Mouse (Mus musculus) spleen, adult 2 months (tissue): ENCODE results near the gene Fry. TPM values are rescaled to one million over a fixed set of nuclear protein-coding genes. Genes with fewer than 3 reads are reported as not detected.

Experiments used
- DNase-seq, 2 experiments: peaks; one replicate each; pipeline versions ENCODE4 v3.0.0 to v3.0.0-alpha.2; 2012 to 2021; ENCODE audit warnings: low spot score in 2 of 2, low read depth in 1 of 2
- H3K27ac ChIP-seq: fragments of 200-500 bp; 2 replicates; pipeline ENCODE4 v1.5.1; 2012; ENCODE audit warnings: low read length, inconsistent platforms; ENCODE audit not compliant: insufficient read depth
- H3K27me3 ChIP-seq: fragments of 200-500 bp; 2 replicates; pipeline ENCODE4 v1.6.1; 2012; ENCODE audit warnings: mild to moderate bottlenecking, moderate library complexity, low read length, inconsistent platforms; ENCODE audit not compliant: control insufficient read depth, insufficient read depth
- H3K36me3 ChIP-seq: fragments of 200-500 bp; 2 replicates; pipeline ENCODE4 v1.6.1; 2012; ENCODE audit warnings: mild to moderate bottlenecking, low read length, inconsistent platforms; ENCODE audit not compliant: control insufficient read depth, insufficient read depth
- H3K4me1 ChIP-seq: fragments of 200-500 bp; 2 replicates; pipeline ENCODE4 v1.6.1; 2011; ENCODE audit warnings: inconsistent platforms; ENCODE audit not compliant: control insufficient read depth, insufficient read depth, insufficient read length
- H3K4me3 ChIP-seq: fragments of 200-500 bp; 2 replicates; pipeline ENCODE4 v1.5.1; 2011; ENCODE audit warnings: mild to moderate bottlenecking, inconsistent platforms; ENCODE audit not compliant: insufficient read depth, insufficient read length; ENCODE audit errors: extremely low read depth
- CTCF ChIP-seq: fragments of 200-500 bp; IDR thresholded peaks from 2 replicates; pipeline ENCODE4 v1.5.1; 2011; ENCODE audit warnings: mild to moderate bottlenecking, inconsistent platforms; ENCODE audit not compliant: insufficient read depth, insufficient read length, insufficient replicate concordance; ENCODE audit errors: extremely low read depth
- POLR2A ChIP-seq: fragments of 200-500 bp; IDR thresholded peaks from 2 replicates; pipeline ENCODE4 v1.6.1; 2011; ENCODE audit warnings: low read depth, low read length, inconsistent platforms
- whole genome bisulfite sequencing: fragments of 180-500 bp; shearing (Covaris S2); methylation state at CpG from one replicate; pipeline ENCODE4 v1.1.7; 2018; 5-methylcytosine and 5-hydroxymethylcytosine counted together
- polyA plus RNA-seq: library from polyadenylated mRNA; depleted of rRNA; stranded (reverse); fragments of >200 nt; gene quantifications from 2 replicates; pipeline ENCODE4 v1.2.3, GENCODE M21; 2012; rRNA removed

Fry gene
- polyA plus RNA-seq = 9.2 and 9.9 TPM in 2 replicates

GRCm38 (mm10) chr5:150118455-150119241, at the start of gene Fry:
Gene Fry (plus strand): TSS chr5:150118645.
- peak within 1 kb of the TSS; percentile 86 for H3K27ac ChIP-seq
- peak; percentile 83 to 98 for DNase-seq
- peak within 1 kb of the TSS; percentile 78 for H3K4me3 ChIP-seq
- TF ChIP-seq CTCF (no peak), POLR2A (peak; percentile 46; the same call in 1 of the 2 replicates)
- H3K27me3 ChIP-seq = no peaks in the 10 kb centered on the region
- H3K4me1 ChIP-seq = peaks cover 6% of the 10 kb centered on the region; the same call in 1 of the 2 replicates
- WGBS = 1% methylated on average over 55 of the region's 68 CpGs
- no peaks in the 10 kb centered on the region for H3K36me3 ChIP-seq

GRCm38 (mm10) chr5:150070086-150070485, 48.4 kb upstream of the Fry start:
- H3K36me3 ChIP-seq = no peaks in the 10 kb centered on the region
- DNase-seq = no peak
- no peaks in the 10 kb centered on the region for H3K27me3 ChIP-seq
- H3K27ac ChIP-seq = no peak overlapping the region
- H3K4me3 ChIP-seq = no peak overlapping the region
- TF ChIP-seq CTCF = no peak
- no peak for TF ChIP-seq POLR2A
- no peaks in the 10 kb centered on the region for H3K4me1 ChIP-seq
- WGBS = 20% methylated on average over 10 of the region's 10 CpGs

GRCm38 (mm10) chr5:150071738-150072137, 46.7 kb upstream of the Fry start:
- H3K4me3 ChIP-seq = no peak overlapping the region
- no peaks in the 10 kb centered on the region for H3K4me1 ChIP-seq
- H3K36me3 ChIP-seq = no peaks in the 10 kb centered on the region
- DNase-seq = no peak
- H3K27me3 ChIP-seq = no peaks in the 10 kb centered on the region
- TF ChIP-seq POLR2A = no peak
- no peak for TF ChIP-seq CTCF
- H3K27ac ChIP-seq = no peak overlapping the region

GRCm38 (mm10) chr5:150079866-150080797, 38.3 kb upstream of the Fry start:
- 54% methylated on average over 12 of the region's 12 CpGs for WGBS
- H3K27me3 ChIP-seq = no peaks in the 10 kb centered on the region
- TF ChIP-seq POLR2A = no peak
- TF ChIP-seq CTCF = no peak
- no peak overlapping the region for H3K27ac ChIP-seq
- no peak for DNase-seq
- H3K36me3 ChIP-seq = no peaks in the 10 kb centered on the region
- no peaks in the 10 kb centered on the region for H3K4me1 ChIP-seq
- no peak overlapping the region for H3K4me3 ChIP-seq

GRCm38 (mm10) chr5:150082696-150083095, 35.7 kb upstream of the Fry start:
- no peaks in the 10 kb centered on the region for H3K27me3 ChIP-seq
- DNase-seq = no peak
- H3K36me3 ChIP-seq = no peaks in the 10 kb centered on the region
- no peak for TF ChIP-seq CTCF
- H3K4me1 ChIP-seq = no peaks in the 10 kb centered on the region
- H3K27ac ChIP-seq = no peak overlapping the region
- no peak overlapping the region for H3K4me3 ChIP-seq
- 90% methylated on average over 14 of the region's 14 CpGs for WGBS

GRCm38 (mm10) chr5:150083190-150083589, 35.3 kb upstream of the Fry start:
- TF ChIP-seq POLR2A (no peak), CTCF (no peak)
- Histone ChIP-seq H3K27me3 (no peaks in the 10 kb centered on the region), H3K27ac (no peak overlapping the region), H3K4me3 (no peak overlapping the region), H3K4me1 (no peaks in the 10 kb centered on the region), H3K36me3 (no peaks in the 10 kb centered on the region)
- 70% methylated on average over 5 of the region's 5 CpGs for WGBS
- DNase-seq = no peak

GRCm38 (mm10) chr5:150097620-150098019, 20.8 kb upstream of the Fry start:
- 3% methylated on average over 6 of the region's 6 CpGs for WGBS
- Histone ChIP-seq H3K4me3 (no peak overlapping the region), H3K36me3 (no peaks in the 10 kb centered on the region), H3K27ac (no peak overlapping the region), H3K27me3 (no peaks in the 10 kb centered on the region; the same call in 1 of the 2 replicates), H3K4me1 (no peaks in the 10 kb centered on the region)
- TF ChIP-seq POLR2A (no peak), CTCF (peak; percentile 86; the same call in 1 of the 2 replicates)
- peak in 1 of 2 experiments; percentile 55 for DNase-seq
